Mouse (Mus musculus): Measurements from ENCODE around the gene Phc2. TPM values are rescaled to one million over a fixed set of nuclear protein-coding genes. Genes with fewer than 3 reads are reported as not detected.

Phc2 gene
- total and polyA plus RNA-seq, 3 experiments = 34.3 to 46.3 (median 39.7) TPM

DNA sequence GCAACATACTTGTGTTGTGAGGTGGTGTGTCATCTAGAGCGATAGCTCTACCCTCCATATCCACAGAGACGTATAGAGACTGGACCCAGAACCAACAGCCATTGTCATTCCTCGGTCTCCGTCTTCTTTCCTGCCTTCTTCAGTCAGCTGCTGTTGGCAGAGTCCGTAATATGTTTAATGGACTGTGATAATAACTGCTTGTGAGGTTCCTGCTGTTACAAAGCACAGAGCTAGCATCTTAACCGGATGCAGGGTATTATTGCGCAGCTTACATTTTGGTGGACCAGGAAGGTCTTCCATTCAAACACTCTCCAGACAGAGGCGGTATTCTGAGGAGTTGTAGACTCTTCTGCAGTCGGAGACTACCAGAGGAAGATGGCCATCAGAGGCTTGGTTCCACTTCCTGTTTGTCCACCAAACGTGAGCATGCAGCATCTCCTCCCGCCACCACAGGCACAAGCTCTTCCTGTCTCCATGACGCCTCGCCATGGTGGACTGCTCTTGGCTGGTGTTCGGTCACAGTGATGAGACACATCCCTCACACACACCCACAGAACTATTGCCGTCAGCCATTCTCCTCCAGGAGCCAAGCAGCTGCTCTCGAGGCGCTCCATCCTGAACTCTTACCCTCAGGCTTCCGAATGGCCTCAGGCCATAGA lies 16.1 kb upstream of the Phc2 start:
- no peak for DNase-seq
- intact Hi-C loops (cut with DNase I) = no loop called here
- TF ChIP-seq CTCF (IDR thresholded peaks at IDR 0.05) = no peak
- TF ChIP-seq POLR2A (IDR thresholded peaks at IDR 0.05; ENCODE audit: insufficient read depth, low read depth, low read length) = no peak
- no peak for TF ChIP-seq EP300 (IDR thresholded peaks at IDR 0.05; ENCODE audit: insufficient read depth, low read depth, low read length)
- Histone ChIP-seq H3K4me3 (no peak overlapping the region), H3K27ac (no peak overlapping the region), H3K9ac (ENCODE audit: low read depth, low read length) (no peak overlapping the region), H3K36me3 (ENCODE audit: control insufficient read depth, insufficient read depth, low read length) (no peaks in the 10 kb centered on the region), H3K79me2 (replicated peaks; ENCODE audit: control insufficient read depth, insufficient read depth, low read length) (no peaks in the 10 kb centered on the region), H3K27me3 (ENCODE audit: control insufficient read depth, insufficient read depth, low read length) (no peaks in the 10 kb centered on the region; the same call in 1 of the 2 replicates), H3K4me1 (ENCODE audit: control insufficient read depth, insufficient read depth, low read length) (no peaks in the 10 kb centered on the region; the same call in 1 of the 2 replicates)
- 80% methylated on average over 18 of the region's 18 CpGs for WGBS

DNA sequence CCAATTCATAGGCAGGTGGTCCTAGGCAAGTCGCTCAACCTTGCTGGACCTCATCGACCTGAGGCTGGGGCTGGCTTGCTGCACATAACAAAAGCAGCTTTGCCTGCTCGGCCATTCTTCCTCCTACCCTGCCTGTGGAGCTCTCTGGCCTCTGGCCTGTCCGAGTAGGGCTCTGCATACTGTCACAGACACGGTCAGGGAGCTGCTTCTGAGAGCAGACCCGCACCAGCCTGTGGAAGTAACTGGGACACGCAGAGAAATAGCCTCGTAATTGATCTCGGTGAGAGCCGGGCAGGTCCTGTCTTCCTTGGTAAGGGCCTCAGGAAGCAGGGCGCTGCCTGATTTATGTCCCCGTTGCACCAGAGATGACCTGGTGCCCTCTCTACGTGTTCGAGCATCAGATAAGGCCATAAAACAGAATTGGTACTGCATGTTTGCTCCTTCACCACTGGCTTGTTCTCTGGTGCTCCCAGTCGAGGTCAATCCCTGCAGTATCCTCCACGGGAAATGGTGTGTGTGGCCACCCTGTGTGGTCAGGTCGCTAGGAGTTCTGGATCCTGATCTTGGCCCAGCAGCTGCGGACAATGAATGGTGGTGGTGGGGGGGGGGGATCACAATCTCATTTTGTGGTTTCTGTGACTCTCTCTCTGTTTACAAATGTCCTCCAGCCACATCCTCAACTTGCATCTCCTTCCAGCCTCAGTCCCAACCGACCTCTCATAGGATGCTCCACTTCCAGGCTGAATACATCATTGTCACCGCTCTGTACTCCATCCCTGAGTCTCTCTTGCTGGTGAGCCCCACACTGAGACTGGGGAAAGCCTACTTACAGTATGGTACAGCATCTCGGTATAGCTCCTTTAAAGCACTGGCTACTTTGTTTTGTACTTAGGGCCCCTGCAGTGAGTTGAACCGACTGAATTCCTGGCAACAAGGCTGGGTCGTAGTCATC lies 12.5 kb upstream of the Phc2 start:
- intact Hi-C loops (cut with DNase I) = no loop called here
- no peak for DNase-seq
- TF ChIP-seq POLR2A (IDR thresholded peaks at IDR 0.05; ENCODE audit: insufficient read depth, low read depth, low read length) = no peak
- no peak for TF ChIP-seq CTCF (IDR thresholded peaks at IDR 0.05)
- no peak for TF ChIP-seq EP300 (IDR thresholded peaks at IDR 0.05; ENCODE audit: insufficient read depth, low read depth, low read length)
- Histone ChIP-seq H3K4me3 (no peak overlapping the region), H3K36me3 (ENCODE audit: control insufficient read depth, insufficient read depth, low read length) (no peaks in the 10 kb centered on the region), H3K4me1 (ENCODE audit: control insufficient read depth, insufficient read depth, low read length) (no peaks in the 10 kb centered on the region), H3K27ac (no peak overlapping the region), H3K9ac (ENCODE audit: low read depth, low read length) (no peak overlapping the region), H3K27me3 (ENCODE audit: control insufficient read depth, insufficient read depth, low read length) (no peaks in the 10 kb centered on the region; the same call in 1 of the 2 replicates), H3K79me2 (replicated peaks; ENCODE audit: control insufficient read depth, insufficient read depth, low read length) (no peaks in the 10 kb centered on the region)
- WGBS = 54% methylated on average over 23 of the region's 23 CpGs

DNA sequence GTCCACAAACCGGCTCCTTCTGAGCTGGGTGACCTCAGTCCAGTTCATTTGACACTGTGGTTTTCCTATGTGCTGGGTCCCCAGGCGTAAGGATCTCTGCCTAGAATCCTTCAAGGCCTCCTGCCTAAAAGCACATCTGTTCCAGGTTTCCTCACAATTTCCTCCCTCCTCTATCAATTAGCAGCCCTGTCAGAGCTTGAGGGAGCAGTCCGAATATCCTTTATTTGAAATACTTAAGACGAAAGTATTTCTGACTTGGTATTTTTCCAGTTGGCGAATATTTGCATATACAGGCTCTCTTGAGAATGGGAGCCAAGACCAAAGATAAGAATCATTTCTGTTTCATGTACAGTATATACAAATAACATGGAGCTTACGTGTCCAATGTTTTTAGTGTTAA lies 8.6 kb upstream of the Phc2 start:
- H3K4me1 ChIP-seq (ENCODE audit: control insufficient read depth, insufficient read depth, low read length) = no peaks in the 10 kb centered on the region
- H3K4me3 ChIP-seq = no peak overlapping the region
- TF ChIP-seq EP300 (IDR thresholded peaks at IDR 0.05; ENCODE audit: insufficient read depth, low read depth, low read length) (no peak), CTCF (IDR thresholded peaks at IDR 0.05) (no peak), POLR2A (IDR thresholded peaks at IDR 0.05; ENCODE audit: insufficient read depth, low read depth, low read length) (no peak)
- WGBS = 68% methylated on average over 6 of the region's 6 CpGs
- no peak for DNase-seq
- H3K27me3 ChIP-seq (ENCODE audit: control insufficient read depth, insufficient read depth, low read length) = no peaks in the 10 kb centered on the region
- intact Hi-C loops (cut with DNase I) = no loop called here
- no peak overlapping the region for H3K9ac ChIP-seq (ENCODE audit: low read depth, low read length)
- no peaks in the 10 kb centered on the region for H3K36me3 ChIP-seq (ENCODE audit: control insufficient read depth, insufficient read depth, low read length)
- H3K27ac ChIP-seq = no peak overlapping the region
- H3K79me2 ChIP-seq (replicated peaks; ENCODE audit: control insufficient read depth, insufficient read depth, low read length) = no peaks in the 10 kb centered on the region

DNA sequence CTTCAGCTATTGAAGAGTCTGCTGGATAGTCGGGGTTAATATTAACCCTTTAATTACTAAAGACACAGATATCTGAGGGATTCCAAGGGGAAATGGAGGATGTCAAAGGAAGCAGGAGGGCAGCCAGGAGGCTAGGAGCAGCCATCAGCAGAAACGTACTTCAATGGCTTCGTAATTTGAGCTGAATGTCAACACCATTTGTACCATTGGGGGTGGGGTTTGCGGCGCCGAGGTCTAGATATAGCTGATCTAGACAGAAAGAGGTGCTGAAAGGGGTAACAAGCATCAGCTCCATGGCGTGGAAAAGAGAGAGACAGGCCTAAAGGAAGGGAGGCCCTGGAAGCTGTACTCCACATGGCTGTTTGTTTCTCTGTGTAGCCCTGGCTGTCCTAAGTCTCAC lies 7.7 kb upstream of the Phc2 start:
- intact Hi-C loops (cut with DNase I) = no loop called here
- Histone ChIP-seq H3K4me1 (ENCODE audit: control insufficient read depth, insufficient read depth, low read length) (no peaks in the 10 kb centered on the region), H3K36me3 (ENCODE audit: control insufficient read depth, insufficient read depth, low read length) (no peaks in the 10 kb centered on the region), H3K27me3 (ENCODE audit: control insufficient read depth, insufficient read depth, low read length) (no peaks in the 10 kb centered on the region), H3K4me3 (no peak overlapping the region), H3K9ac (ENCODE audit: low read depth, low read length) (no peak overlapping the region), H3K27ac (no peak overlapping the region), H3K79me2 (replicated peaks; ENCODE audit: control insufficient read depth, insufficient read depth, low read length) (no peaks in the 10 kb centered on the region)
- no peak for TF ChIP-seq POLR2A (IDR thresholded peaks at IDR 0.05; ENCODE audit: insufficient read depth, low read depth, low read length)
- no peak for DNase-seq
- WGBS = 28% methylated on average over 7 of the region's 7 CpGs

DNA sequence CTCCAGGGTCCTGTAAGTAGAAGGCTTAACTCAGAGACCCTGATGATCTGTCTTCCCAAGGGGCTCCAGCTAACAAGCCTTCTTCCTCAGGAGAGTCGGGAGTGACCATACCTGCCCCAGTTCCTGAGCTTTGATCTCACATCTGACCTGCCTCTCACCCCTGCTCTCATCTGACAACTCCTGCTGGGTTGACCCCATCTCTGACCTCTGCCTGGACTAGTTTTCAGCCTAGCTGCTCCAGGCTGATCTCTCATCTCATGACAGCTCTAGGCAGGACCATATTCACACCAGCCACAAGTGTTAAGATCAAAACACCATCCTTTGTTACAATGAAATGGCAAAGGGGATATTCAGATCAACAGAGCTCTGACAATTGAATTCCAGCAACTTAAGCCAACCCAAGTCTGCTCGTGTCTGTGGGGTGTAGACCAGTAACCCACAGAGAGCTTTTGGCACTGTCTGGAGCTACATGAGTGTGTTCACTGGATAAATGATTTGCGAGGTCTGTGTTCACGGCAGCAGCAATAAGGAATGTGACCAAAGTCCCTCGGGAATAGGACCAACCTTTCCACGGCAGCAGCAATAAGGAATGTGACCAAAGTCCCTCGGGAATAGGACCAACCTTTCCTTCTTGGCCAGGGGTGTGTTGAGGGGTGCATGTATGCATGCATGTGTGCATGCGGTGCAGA lies 5.8 kb upstream of the Phc2 start:
- no peak overlapping the region for H3K9ac ChIP-seq (ENCODE audit: low read depth, low read length)
- H3K36me3 ChIP-seq (ENCODE audit: control insufficient read depth, insufficient read depth, low read length) = no peaks in the 10 kb centered on the region
- H3K27ac ChIP-seq = no peak overlapping the region
- DNase-seq = no peak
- intact Hi-C loops (cut with DNase I) = no loop called here
- no peaks in the 10 kb centered on the region for H3K27me3 ChIP-seq (ENCODE audit: control insufficient read depth, insufficient read depth, low read length)
- no peaks in the 10 kb centered on the region for H3K4me1 ChIP-seq (ENCODE audit: control insufficient read depth, insufficient read depth, low read length)
- no peak overlapping the region for H3K4me3 ChIP-seq
- H3K79me2 ChIP-seq (replicated peaks; ENCODE audit: control insufficient read depth, insufficient read depth, low read length) = no peaks in the 10 kb centered on the region
- TF ChIP-seq CTCF (IDR thresholded peaks at IDR 0.05) (no peak), POLR2A (IDR thresholded peaks at IDR 0.05; ENCODE audit: insufficient read depth, low read depth, low read length) (no peak), EP300 (IDR thresholded peaks at IDR 0.05; ENCODE audit: insufficient read depth, low read depth, low read length) (no peak)
- 65% methylated on average over 8 of the region's 8 CpGs for WGBS
